Mouse (Mus musculus) spleen, postnatal 36 days (tissue): Measurements from ENCODE around the gene Cebpe.
A peak's percentile ranks its signal among the peaks of the same experiment; 100 is the strongest.

Source experiments
- DNase-seq, 2 experiments: peaks; one replicate each; pipeline ENCODE4 v3.0.0; 2022; ENCODE audit warnings: low spot score in 2 of 2, mixed read lengths in 1 of 2

The Cebpe gene

GRCm38 (mm10) chr14:54721711-54722110, 9.7 kb upstream of the Cebpe start:
- no peak for DNase-seq

GRCm38 (mm10) chr14:54720654-54721350, 8.8 kb upstream of the Cebpe start:
- DNase-seq, result no peak

GRCm38 (mm10) chr14:54720041-54720440, 8.1 kb upstream of the Cebpe start:
- no peak for DNase-seq

- no peak for DNase-seq
Observed at GRCm38 (mm10) chr14:54715402-54715801, 3.4 kb upstream of the Cebpe start.

GRCm38 (mm10) chr14:54714617-54715081, 2.7 kb upstream of the Cebpe start:
- no peak for DNase-seq

- peak; percentile 59 to 70 for DNase-seq
Observed at GRCm38 (mm10) chr14:54714121-54714520, 2.1 kb upstream of the Cebpe start.

GRCm38 (mm10) chr14:54712861-54713260, 887 bp upstream of the Cebpe start:
- DNase-seq, result peak; percentile 18 to 38

GRCm38 (mm10) chr14:54709054-54709453, 2.9 kb downstream of the Cebpe start:
- no peak for DNase-seq

- DNase-seq, result peak in 1 of 2 experiments; percentile 29
Observed at GRCm38 (mm10) chr14:54706589-54707320, 5.2 kb downstream of the Cebpe start.

GRCm38 (mm10) chr14:54705844-54706243, 6.1 kb downstream of the Cebpe start:
- peak; percentile 73 to 84 for DNase-seq

- DNase-seq, result no peak
Observed at GRCm38 (mm10) chr14:54703207-54703606, 8.8 kb downstream of the Cebpe start.

GRCm38 (mm10) chr14:54701298-54701697, 10.7 kb downstream of the Cebpe start:
- DNase-seq, result peak; percentile 65 to 74

- no peak for DNase-seq
Observed at GRCm38 (mm10) chr14:54699586-54699985, 12.4 kb downstream of the Cebpe start.

GRCm38 (mm10) chr14:54698733-54699132, 13.2 kb downstream of the Cebpe start, which contains the start of gene Gm29776:
Gm29776 (minus strand) TSS chr14:54698833.
- DNase-seq, result no peak

GRCm38 (mm10) chr14:54696752-54697151, 15.2 kb downstream of the Cebpe start:
- DNase-seq, result no peak

- DNase-seq, result no peak
Observed at GRCm38 (mm10) chr14:54695042-54695441, 16.9 kb downstream of the Cebpe start.

GRCm38 (mm10) chr14:54687251-54687650, 24.7 kb downstream of the Cebpe start:
- DNase-seq, result no peak

- DNase-seq, result peak; percentile 99 to 100
Observed at GRCm38 (mm10) chr14:54686522-54687143, 25.3 kb downstream of the Cebpe start, which contains the start of gene Acin1. Acin1 (minus strand) TSS chr14:54686931.

- DNase-seq, result peak; percentile 81 to 84
Observed at GRCm38 (mm10) chr14:54686063-54686521, 25.9 kb downstream of the Cebpe start, which contains the start of gene 1700123O20Rik. 1700123O20Rik (plus strand) TSS chr14:54686216.

- peak in 1 of 2 experiments; percentile 18 for DNase-seq
Observed at GRCm38 (mm10) chr14:54685471-54685870, 26.5 kb downstream of the Cebpe start.

- DNase-seq, result no peak
Observed at GRCm38 (mm10) chr14:54682396-54682795, 29.6 kb downstream of the Cebpe start.

- DNase-seq, result no peak
Observed at GRCm38 (mm10) chr14:54678657-54679304, 33.2 kb downstream of the Cebpe start.
